Mouse (Mus musculus): ENCODE measurements around the gene Tada2a. TPM values are rescaled to one million over a fixed set of nuclear protein-coding genes. Genes with fewer than 3 reads are reported as not detected.

Tada2a gene
- polyA plus RNA-seq, 1 experiment from 2014 or later = 37.4 TPM

DNA sequence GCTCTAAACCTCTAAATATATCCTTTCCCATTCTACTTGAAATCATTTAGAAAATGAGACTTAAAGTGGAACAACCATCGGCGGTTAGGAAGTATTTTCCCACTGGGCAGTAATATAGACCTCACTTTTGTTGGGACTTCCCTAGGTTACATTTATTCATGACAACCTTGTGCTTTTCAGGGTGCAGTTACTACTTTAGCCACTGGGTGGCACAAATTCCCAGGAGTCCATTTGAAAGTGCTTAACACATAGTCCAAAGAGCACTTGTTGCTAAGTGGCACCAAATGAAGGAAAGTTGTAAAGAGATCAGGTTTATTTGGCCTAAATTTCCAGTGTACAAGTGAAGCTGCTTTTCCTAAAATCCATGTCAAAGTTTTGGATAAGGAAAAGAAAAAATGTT lies 12.4 kb upstream of the Tada2a start:
- H3K4me1 ChIP-seq = no peaks in the 10 kb centered on the region
- no peaks in the 10 kb centered on the region for H3K9me3 ChIP-seq
- whole genome bisulfite sequencing = 66% methylated on average over 2 of the region's 2 CpGs
- no peaks in the 10 kb centered on the region for H3K27me3 ChIP-seq
- no peak overlapping the region for H3K9ac ChIP-seq
- H3K4me2 ChIP-seq = no peak overlapping the region
- H3K36me3 ChIP-seq (replicated peaks) = no peaks in the 10 kb centered on the region
- ATAC-seq (ENCODE audit: low FRiP score) = no peak
- H3K4me3 ChIP-seq (replicated peaks) = no peak overlapping the region
- H3K27ac ChIP-seq = no peak overlapping the region

GRCm38 (mm10) chr11:84136453-84136852 lies 7.1 kb upstream of the Tada2a start:
- H3K4me3 ChIP-seq (replicated peaks) = no peak overlapping the region
- H3K27me3 ChIP-seq = no peaks in the 10 kb centered on the region
- H3K4me1 ChIP-seq = peaks cover 2% of the 10 kb centered on the region; the same call in 1 of the 2 replicates
- no peaks in the 10 kb centered on the region for H3K9me3 ChIP-seq
- no peak overlapping the region for H3K27ac ChIP-seq
- no peak for ATAC-seq (ENCODE audit: low FRiP score)
- no peaks in the 10 kb centered on the region for H3K36me3 ChIP-seq (replicated peaks)
- whole genome bisulfite sequencing = 35% methylated on average over 3 of the region's 3 CpGs
- no peak overlapping the region for H3K4me2 ChIP-seq
- H3K9ac ChIP-seq = no peak overlapping the region

DNA sequence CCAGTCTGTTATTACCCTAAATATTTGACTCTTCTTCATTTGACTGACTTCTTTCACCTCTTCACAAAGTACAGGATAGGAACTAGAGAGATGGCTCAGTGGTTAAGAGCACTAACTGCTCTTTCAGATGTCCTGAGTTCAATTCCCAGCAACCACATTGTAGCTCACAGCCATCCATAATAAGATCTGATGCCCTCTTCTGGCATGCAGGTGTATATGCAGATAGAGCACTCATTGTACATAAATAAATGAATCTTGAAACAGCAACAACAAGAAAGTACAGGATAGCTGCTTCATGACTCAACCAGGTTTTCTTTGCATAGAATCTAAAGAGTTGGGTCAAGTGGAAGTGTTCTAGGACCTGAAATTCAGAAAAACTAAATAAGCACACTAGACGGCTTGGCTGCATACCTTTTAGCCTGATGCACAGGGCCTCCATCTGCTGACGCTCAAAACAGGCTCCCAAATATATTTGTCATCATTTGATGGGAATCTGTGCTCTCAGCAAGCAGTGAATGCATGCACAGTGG lies 5.0 kb upstream of the Tada2a start:
- Histone ChIP-seq H3K36me3 (replicated peaks) (no peaks in the 10 kb centered on the region), H3K9ac (no peak overlapping the region), H3K4me1 (peaks cover 7% of the 10 kb centered on the region; the same call in 1 of the 2 replicates), H3K27ac (no peak overlapping the region), H3K4me2 (no peak overlapping the region), H3K27me3 (no peaks in the 10 kb centered on the region), H3K9me3 (no peaks in the 10 kb centered on the region), H3K4me3 (replicated peaks) (no peak overlapping the region)
- no peak for ATAC-seq (ENCODE audit: low FRiP score)
- 91% methylated on average over 2 of the region's 2 CpGs for whole genome bisulfite sequencing

- Histone ChIP-seq H3K27ac (no peak overlapping the region), H3K4me2 (peak overlapping the region; percentile 62), H3K9me3 (no peaks in the 10 kb centered on the region), H3K27me3 (no peaks in the 10 kb centered on the region), H3K9ac (peak overlapping the region; percentile 87), H3K4me1 (peaks cover 10% of the 10 kb centered on the region; the same call in 1 of the 2 replicates), H3K4me3 (replicated peaks) (peak overlapping the region; percentile 84), H3K36me3 (replicated peaks) (peaks cover 23% of the 10 kb centered on the region)
- ATAC-seq (ENCODE audit: low FRiP score) = no peak; the same call in none of the 2 replicates
- WGBS = 3% methylated on average over 11 of the region's 11 CpGs
These were observed 392 bp upstream of the Tada2a start for GRCm38 (mm10) chr11:84129799-84130185.

GRCm38 (mm10) chr11:84127977-84128376 lies 1.4 kb downstream of the Tada2a start:
- Histone ChIP-seq H3K4me1 (peaks cover 10% of the 10 kb centered on the region; the same call in 1 of the 2 replicates), H3K9ac (no peak overlapping the region), H3K9me3 (no peaks in the 10 kb centered on the region), H3K36me3 (replicated peaks) (peaks cover 36% of the 10 kb centered on the region), H3K4me2 (no peak overlapping the region; the same call in 1 of the 2 replicates), H3K27ac (no peak overlapping the region), H3K4me3 (replicated peaks) (no peak overlapping the region), H3K27me3 (no peaks in the 10 kb centered on the region)
- 91% methylated on average over 4 of the region's 4 CpGs for WGBS
- no peak for ATAC-seq (ENCODE audit: low FRiP score)

DNA sequence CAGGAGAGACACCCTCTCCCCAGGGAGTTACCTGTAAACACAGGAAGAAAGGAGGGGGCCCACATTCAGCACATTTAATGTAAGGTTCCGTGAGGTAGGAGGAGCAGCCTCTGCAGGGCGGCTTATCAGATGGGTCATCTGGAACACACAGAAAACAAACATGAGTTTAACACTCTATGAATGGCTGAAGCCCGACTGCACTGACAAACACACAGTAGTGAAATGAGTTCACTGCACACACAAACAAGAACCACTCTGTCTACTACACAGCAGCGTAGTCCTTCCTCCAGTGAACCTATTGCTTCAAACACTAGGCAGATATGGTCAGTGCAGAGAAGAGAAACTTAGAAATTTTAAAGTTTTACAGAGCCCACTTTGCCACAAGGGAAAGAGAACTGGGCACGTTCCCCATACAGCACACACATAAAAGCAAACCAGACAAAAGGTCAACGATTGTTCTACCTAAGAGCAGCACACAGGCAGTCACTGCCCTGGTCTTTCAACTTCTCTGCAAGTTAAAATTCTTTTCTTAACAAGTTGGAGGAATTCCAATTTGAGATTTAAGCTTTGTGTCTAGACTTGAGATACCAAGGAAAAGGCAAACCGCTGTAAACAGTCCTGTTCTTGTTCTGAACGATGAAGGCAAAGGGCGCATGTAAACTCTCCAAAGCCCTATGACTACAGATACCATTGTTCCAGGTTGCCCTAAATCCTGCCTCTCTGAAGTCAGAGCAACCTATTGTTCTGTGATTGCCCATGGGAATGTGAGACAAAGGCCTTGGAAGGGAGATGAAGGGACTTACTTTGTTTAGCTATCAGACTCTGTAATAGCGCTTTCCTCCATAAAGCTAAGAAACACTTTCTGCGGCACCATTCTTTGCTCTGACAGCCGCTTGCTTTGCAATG lies 8.1 kb downstream of the Tada2a start:
- H3K36me3 ChIP-seq (replicated peaks) = peaks cover 84% of the 10 kb centered on the region
- WGBS = 85% methylated on average over 12 of the region's 12 CpGs
- no peak for ATAC-seq (ENCODE audit: low FRiP score)

GRCm38 (mm10) chr11:84117431-84117830 lies 12.0 kb downstream of the Tada2a start:
- WGBS = 87% methylated on average over 4 of the region's 4 CpGs

More for the DNA sequence above, 8.1 kb downstream of the Tada2a start:
- H3K4me2 ChIP-seq = no peak overlapping the region
- no peaks in the 10 kb centered on the region for H3K4me1 ChIP-seq
- H3K4me3 ChIP-seq (replicated peaks) = no peak overlapping the region
- no peak overlapping the region for H3K9ac ChIP-seq
- no peak overlapping the region for H3K27ac ChIP-seq
- H3K9me3 ChIP-seq = no peaks in the 10 kb centered on the region
- no peaks in the 10 kb centered on the region for H3K27me3 ChIP-seq

DNA sequence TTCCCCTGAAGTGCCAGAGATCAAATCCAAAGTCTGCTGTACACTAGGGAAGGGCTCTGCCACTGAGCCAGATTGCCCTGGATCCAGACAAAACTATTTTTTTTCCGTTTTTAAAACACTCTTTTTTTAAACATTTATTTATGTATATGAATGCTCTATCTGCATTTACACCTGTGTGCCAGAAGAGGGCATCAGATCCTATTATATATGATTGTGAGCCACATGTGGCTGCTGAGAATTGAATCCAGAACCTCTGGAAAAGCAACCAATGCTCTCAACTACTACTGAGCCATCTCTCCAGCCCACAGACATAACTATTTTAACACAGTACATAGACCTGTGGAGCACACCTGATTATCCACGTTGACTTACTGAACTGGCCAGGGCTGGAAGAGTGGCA lies 13.2 kb downstream of the Tada2a start:
- no peak for ATAC-seq (ENCODE audit: low FRiP score)
- peaks cover 64% of the 10 kb centered on the region for H3K36me3 ChIP-seq (replicated peaks)
- 78% methylated on average over 2 of the region's 2 CpGs for WGBS
- H3K4me2 ChIP-seq = no peak overlapping the region
- H3K27me3 ChIP-seq = no peaks in the 10 kb centered on the region
- no peak overlapping the region for H3K9ac ChIP-seq
- H3K27ac ChIP-seq = no peak overlapping the region
- no peaks in the 10 kb centered on the region for H3K9me3 ChIP-seq
- no peaks in the 10 kb centered on the region for H3K4me1 ChIP-seq
- H3K4me3 ChIP-seq (replicated peaks) = no peak overlapping the region

More at GRCm38 (mm10) chr11:84117431-84117830, 12.0 kb downstream of the Tada2a start:
- no peak for ATAC-seq (ENCODE audit: low FRiP score)
- Histone ChIP-seq H3K27me3 (no peaks in the 10 kb centered on the region), H3K9me3 (no peaks in the 10 kb centered on the region), H3K27ac (no peak overlapping the region), H3K36me3 (replicated peaks) (peaks cover 71% of the 10 kb centered on the region), H3K4me2 (no peak overlapping the region), H3K9ac (no peak overlapping the region), H3K4me1 (no peaks in the 10 kb centered on the region), H3K4me3 (replicated peaks) (no peak overlapping the region)

- no peaks in the 10 kb centered on the region for H3K9me3 ChIP-seq
- ATAC-seq (ENCODE audit: low FRiP score) = no peak
- no peaks in the 10 kb centered on the region for H3K27me3 ChIP-seq
- WGBS = 94% methylated on average over 9 of the region's 9 CpGs
- H3K4me3 ChIP-seq (replicated peaks) = no peak overlapping the region
- no peaks in the 10 kb centered on the region for H3K4me1 ChIP-seq
- H3K36me3 ChIP-seq (replicated peaks) = peaks cover 63% of the 10 kb centered on the region
- H3K27ac ChIP-seq = no peak overlapping the region
- H3K9ac ChIP-seq = no peak overlapping the region
- H3K4me2 ChIP-seq = no peak overlapping the region
These were observed 13.8 kb downstream of the Tada2a start for GRCm38 (mm10) chr11:84115646-84116045.

- Histone ChIP-seq H3K27ac (no peak overlapping the region), H3K9me3 (no peaks in the 10 kb centered on the region), H3K4me2 (no peak overlapping the region), H3K4me3 (replicated peaks) (no peak overlapping the region), H3K4me1 (no peaks in the 10 kb centered on the region), H3K27me3 (no peaks in the 10 kb centered on the region), H3K9ac (no peak overlapping the region), H3K36me3 (replicated peaks) (peaks cover 63% of the 10 kb centered on the region)
- WGBS = 94% methylated on average over 5 of the region's 5 CpGs
- no peak for ATAC-seq (ENCODE audit: low FRiP score)
These were observed 15.8 kb downstream of the Tada2a start for GRCm38 (mm10) chr11:84113623-84114022.

DNA sequence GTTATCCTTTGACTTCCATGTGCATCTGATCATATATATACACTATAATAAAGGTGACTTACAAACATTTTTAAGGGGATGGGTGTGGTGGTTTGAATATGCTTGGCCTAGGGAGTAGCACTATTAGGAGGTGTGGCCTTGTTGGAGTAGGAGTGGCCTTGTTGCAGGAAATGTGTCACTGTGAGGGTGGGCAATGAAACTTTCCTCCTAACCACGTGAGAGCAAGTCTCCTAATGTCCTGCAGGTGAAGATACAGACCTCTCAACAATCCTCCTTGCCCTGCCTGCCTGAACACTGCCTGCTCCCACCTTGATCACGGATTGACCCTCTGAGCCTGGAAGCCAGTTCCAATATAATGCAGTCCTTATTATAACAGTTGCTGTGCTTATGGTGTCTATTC lies 22.3 kb downstream of the Tada2a start:
- Histone ChIP-seq H3K4me2 (no peak overlapping the region), H3K9me3 (no peaks in the 10 kb centered on the region), H3K4me1 (no peaks in the 10 kb centered on the region), H3K27ac (no peak overlapping the region), H3K36me3 (replicated peaks) (peaks cover 82% of the 10 kb centered on the region), H3K4me3 (replicated peaks) (no peak overlapping the region), H3K9ac (no peak overlapping the region), H3K27me3 (no peaks in the 10 kb centered on the region)
- 72% methylated on average over 2 of the region's 2 CpGs for WGBS
- no peak for ATAC-seq (ENCODE audit: low FRiP score)

- H3K27ac ChIP-seq = no peak overlapping the region
- no peak overlapping the region for H3K9ac ChIP-seq
- no peak for ATAC-seq (ENCODE audit: low FRiP score)
- peaks cover 83% of the 10 kb centered on the region for H3K36me3 ChIP-seq (replicated peaks)
- H3K4me3 ChIP-seq (replicated peaks) = no peak overlapping the region
- no peaks in the 10 kb centered on the region for H3K9me3 ChIP-seq
- H3K4me2 ChIP-seq = no peak overlapping the region
- 94% methylated on average over 6 of the region's 6 CpGs for WGBS
- no peaks in the 10 kb centered on the region for H3K27me3 ChIP-seq
- peaks cover 5% of the 10 kb centered on the region for H3K4me1 ChIP-seq
These were observed 25.4 kb downstream of the Tada2a start for GRCm38 (mm10) chr11:84104036-84104435.

Measured in forebrain, embryonic 12.5 days (tissue).